Mouse (Mus musculus): ENCODE results near the gene Kifc3.

Kifc3 gene

DNA sequence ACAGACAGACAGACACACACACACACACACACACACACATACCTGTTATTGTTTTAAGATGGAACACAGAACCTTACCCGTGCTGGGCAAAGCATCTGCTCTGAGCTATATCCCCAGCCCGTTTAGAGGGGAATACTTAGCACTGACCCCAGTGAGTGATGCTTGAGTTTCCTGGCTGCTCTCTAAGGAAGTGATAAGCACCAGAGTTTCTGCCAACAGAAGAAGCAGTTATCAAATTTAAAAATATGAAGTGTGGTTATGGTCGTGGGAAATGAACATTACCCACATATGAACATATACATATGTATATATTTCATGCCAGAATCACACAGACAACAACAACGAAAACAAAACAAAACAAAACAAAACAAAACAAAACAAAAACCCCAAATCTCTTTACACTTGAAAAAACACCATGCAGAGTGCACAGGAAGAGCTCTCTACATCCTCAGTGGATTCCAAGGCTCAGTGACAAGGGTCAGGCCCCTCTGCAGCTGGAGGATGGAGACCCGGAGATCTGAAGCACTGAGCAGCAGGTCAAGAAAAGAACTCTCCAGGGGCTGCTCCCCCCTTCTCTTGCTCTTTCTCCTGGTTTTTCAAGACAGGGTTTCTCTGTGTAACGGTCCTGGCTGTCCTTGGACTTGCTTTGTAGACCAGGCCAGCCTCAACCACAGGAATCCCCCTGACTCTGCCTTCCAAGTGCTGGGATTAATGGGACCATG, 142.6 kb downstream of the Kifc3 start:
- DNase-seq: no peak

DNA sequence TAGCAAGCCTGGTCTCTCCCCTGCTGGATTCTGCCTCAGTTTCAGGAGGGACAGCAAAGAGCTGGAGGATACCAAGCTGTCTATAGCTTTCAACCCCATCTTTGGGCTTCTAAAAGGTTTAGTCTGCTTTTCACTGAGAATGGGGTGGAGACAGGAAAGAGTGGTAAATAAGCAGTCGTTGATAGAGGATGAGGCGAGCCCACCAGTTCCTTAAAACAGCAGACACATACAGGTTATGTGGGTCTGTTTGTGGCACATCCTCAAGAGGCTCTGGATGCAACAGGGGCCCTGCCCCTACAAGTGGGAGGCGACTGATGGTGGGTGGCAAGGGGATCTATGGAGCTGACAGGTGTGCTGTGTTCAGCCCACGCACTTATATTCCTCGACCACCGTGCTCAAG, 144.0 kb downstream of the Kifc3 start:
- DNase-seq: no peak

DNA sequence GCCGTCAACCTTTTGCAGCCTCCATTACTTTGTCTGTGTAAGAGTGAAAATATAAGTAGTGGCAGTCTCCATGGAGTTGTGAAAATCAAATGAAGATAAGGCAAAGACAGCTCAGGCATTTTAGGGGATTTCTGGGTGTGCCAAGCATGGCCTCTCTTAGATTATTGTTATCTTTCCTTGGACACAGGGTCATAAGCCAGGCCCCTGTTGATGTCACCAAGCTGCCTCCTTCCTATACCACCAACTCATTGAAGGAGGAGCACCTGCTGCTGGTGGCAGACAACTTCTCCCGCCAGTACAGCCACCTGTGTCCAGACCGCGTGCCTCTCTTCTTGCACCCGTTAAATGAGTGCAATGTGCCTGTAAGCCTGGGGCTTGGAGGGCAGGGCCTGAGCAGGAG, 146.2 kb downstream of the Kifc3 start:
- DNase-seq: no peak

DNA sequence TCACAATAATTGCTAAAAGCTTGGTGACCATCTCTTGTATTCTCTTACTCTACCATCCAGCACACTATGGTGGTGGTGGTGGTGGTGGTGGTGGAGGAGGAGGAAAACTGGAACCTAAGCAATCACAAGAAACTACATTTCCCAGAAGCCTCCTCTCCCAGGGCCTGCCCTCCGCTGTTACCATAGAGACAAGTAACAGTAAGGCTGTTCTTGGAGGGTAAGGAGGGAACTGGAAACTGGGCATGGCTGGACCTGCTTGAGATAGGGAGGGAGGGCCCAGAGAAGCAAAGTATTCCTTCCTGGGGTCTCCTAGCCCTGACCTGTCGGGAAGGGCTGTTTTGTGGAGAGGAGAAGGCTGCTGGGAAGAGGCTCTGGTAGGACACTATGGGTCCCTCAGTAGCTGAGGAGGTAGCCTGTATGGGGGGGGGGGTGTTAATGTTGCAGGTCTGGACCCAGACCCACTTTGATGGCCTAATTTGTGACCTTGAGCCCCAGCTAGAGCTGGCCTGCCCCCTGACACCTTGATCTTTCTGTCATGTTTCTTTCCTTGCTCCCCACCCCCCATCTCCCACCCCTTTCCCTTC, 147.6 kb downstream of the Kifc3 start, which contains the start of gene Drc7:
TSS of gene Drc7 (plus strand) at position 177 of the 584 bp plus-strand sequence.
- DNase-seq: no peak

DNA sequence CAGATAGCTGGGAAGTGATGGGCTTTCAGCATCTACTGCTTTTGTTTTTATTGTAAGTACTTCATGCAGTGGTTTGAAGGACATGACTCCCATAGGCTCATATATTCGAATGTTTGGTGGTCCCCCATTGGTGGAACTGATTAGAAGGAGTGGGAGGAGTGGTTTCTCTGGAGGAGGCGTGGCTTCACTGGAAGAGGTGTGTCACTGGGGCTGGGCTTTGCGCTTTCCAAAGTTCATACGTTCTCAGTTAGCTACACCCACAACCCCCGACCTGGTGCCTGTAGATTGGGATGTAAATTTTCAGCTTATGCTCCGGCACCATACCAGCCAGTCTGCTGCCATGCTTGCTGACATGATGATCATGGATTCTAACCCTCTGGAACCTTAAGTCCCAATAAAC, 148.2 kb downstream of the Kifc3 start:
- no peak for DNase-seq
